5 mouse cellular contexts compared by ENCODE assay signal in genomic region chr6:37741916-37742315, GRCm38 (mm10).
DNase-seq lines count a peak whose midpoint lies in the region.

No protein-coding gene starts in this region.

- peak; percentile 36 to 51 for DNase-seq in B cell, adult 2 months
- DNase-seq in ES-CJ7 (ENCODE audit: low read depth, low spot score): peak; percentile 45
- peak; percentile 41 for DNase-seq in heart, adult 11 months
- peak; percentile 25 to 27 for DNase-seq in spleen, postnatal 36 days (ENCODE audit: low spot score in 2 of 2)
- peak; percentile 16 for DNase-seq in thymus, postnatal 14 days

Comparison
In these comparisons a context has a peak if more than half of its experiments do, and no peak if none do; other contexts are left out.
1. Peak in every context shown above with its lines: DNase-seq.